Mouse (Mus musculus): Measurements from ENCODE around the gene Sat1.

- TF ChIP-seq CTCF (IDR thresholded peaks at IDR 0.05; ENCODE audit: low read depth, low read length) (no peak), POLR2A (IDR thresholded peaks at IDR 0.05; ENCODE audit: insufficient read depth, low read length) (no peak)
These were observed 46.4 kb downstream of the Sat1 start for GRCm38 (mm10) chrX:155169886-155170285.

All from ES-Bruce4 (cell line).